Mouse (Mus musculus): Measurements from ENCODE around the gene Atf1.

The Atf1 gene

GRCm38 (mm10) chr15:100216173-100216572, 11.4 kb upstream of the Atf1 start:
- no peak for DNase-seq (ENCODE audit: low spot score)

GRCm38 (mm10) chr15:100218018-100218417, 9.6 kb upstream of the Atf1 start:
- DNase-seq (ENCODE audit: low spot score): no peak

- DNase-seq (ENCODE audit: low spot score): no peak
Measured at GRCm38 (mm10) chr15:100219396-100219795, 8.2 kb upstream of the Atf1 start.

DNA sequence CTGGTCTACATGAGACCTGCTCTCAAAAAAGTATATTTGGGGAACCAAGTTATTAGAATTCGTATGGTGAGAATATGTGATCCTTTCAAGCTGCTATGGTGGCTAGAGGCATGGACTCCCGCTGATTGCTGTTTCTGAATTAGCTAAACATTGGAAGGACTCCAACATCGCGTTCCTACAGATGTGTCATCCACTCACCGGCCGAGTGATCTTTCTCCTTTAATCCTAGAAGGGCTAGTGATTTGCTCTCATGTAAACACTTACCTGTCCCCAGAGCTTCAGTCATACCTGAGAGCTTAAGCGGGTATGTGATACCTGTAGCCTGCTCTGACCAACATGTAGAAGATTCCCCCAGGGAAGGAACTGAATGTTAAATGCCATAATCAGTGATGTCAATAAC, 6.7 kb upstream of the Atf1 start:
- no peak for DNase-seq (ENCODE audit: low spot score)

GRCm38 (mm10) chr15:100225381-100225780, 2.2 kb upstream of the Atf1 start:
- DNase-seq (ENCODE audit: low spot score): no peak

DNA sequence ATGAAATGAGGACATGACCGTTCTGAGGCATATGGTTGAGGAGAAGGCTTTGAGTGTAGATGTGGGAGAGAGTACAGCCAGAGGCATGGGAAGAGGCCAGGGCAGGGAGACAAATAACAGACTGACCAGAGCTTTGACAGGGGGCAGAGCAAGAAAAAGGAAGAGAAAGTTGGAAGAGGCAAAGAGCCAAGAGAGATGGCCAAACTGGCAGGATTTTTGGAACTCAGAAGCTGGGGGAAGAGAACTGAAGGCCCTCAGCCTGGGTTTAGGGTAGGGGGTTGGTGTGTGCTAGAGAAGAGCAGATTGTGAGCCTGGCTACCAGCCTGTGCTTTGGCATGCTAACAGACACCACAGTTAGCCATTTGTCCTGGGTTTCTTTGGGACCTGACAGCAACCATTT, 1.7 kb upstream of the Atf1 start:
- DNase-seq (ENCODE audit: low spot score): no peak

DNA sequence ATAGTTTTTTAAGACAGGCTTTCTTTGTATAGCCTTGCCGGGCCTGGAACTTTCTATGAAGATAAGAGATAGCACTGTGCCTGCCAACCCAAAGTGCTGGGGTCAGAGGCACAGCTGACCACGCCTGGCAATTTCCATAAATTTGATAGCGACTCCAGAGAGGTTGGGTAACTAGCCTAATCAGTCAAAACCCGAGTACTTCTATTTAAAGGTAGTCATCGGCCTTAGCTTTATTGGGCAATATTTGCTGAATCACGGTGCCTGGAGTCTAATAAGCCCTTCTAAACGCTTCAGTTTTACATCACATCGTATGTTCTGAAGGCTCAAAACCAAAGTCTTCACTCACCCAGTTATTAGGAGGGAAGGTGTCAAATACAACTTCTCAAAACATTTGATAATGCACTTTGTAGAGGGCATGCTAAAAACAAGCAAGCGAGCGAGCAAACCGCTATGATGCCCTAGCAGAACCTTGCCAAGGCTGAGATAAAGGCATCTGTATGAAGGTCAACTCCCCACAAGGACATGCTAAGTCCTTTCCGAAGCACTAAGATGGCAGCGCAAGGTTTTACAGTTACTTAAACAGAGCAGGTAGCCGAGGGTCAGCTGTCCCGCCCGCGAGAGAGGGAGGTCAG, 472 bp upstream of the Atf1 start:
- DNase-seq (ENCODE audit: low spot score): peak; percentile 88

- no peak for DNase-seq (ENCODE audit: low spot score)
Measured at GRCm38 (mm10) chr15:100228535-100229336, 1.1 kb downstream of the Atf1 start.

DNA sequence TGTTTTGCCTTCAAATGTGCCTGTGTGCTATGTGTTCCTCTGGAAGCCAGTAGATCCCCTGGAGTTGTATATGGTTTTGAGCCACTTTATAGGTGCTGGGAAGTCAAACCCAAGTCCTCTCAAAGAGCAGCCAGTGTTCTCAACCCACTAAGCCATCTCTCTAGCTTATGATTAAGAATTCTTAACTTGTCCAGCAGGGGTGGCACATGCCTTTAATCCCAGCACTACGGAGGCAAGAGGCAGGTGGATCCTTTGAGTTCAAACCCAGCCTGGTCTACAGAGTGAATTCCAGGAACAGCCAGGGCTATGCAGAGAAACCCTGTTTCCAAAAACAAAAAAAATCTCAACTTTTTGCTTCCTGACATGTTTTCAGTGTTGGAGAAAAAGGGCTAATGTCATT, 3.0 kb downstream of the Atf1 start:
- no peak for DNase-seq (ENCODE audit: low spot score)

DNA sequence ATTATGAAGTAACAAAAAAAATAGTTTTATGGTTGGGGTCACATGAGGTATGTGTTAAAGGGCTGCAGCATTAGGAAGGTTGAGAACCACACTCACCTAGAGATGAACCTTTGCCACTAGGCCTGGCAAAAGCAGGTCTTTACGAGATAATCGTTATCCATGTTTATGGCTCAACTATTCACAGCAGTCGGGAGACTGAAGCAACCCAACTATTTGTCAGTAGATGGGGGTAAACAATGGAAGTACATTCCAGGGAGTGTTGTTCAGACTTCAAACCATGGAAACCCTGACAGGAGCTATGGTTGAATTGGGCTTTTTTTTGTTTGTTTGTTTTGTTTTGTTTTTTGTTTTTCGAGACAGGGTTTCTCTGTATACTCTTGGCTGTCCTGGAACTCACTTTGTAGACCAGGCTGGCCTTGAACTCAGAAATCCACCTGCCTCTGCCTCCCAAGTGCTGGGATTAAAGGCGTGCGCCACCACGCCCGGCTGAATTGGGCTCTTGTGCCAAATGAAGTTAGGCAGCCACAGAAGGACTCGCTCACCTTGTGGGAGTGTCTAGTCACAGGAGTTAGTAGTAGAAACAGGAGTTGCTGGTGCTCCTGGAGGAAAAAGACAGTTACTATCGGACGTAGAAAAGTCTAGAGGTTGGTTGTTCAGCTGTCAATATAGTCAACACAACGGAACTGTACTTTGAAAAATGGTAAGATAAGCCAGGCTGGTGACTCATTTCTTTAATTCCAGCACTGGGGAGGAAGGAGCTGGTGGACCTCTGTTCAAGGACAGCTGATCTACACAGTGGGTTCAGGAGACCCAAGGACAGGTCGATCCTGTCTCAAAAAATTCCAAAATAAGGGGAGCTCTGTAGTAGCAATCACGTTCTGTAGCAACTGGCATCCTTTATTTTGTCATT, 4.3 kb downstream of the Atf1 start:
- no peak for DNase-seq (ENCODE audit: low spot score)

- DNase-seq (ENCODE audit: low spot score): no peak
Measured at GRCm38 (mm10) chr15:100235208-100235965, 7.8 kb downstream of the Atf1 start.

- no peak for DNase-seq (ENCODE audit: low spot score)
Measured at GRCm38 (mm10) chr15:100236952-100237351, 9.3 kb downstream of the Atf1 start.

DNA sequence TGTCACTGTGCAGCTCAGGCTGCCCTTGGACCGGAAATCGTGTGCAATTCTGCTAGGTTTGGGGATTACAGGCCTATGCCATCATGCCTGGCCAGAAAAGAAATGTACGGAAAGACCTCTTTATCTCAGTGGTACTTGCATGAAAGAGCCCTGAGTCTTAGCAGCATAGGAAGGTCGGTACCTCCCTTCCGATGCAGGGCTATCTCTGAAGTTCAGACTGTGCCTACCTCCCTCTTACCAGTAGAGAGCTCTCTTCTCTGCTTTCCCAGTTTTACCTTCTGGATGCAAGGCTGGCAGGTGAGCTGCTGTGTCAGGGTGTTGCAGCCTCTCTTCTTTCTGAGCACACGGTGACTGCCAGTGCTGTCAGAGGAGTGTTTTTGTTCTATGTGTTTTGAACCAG, 14.2 kb downstream of the Atf1 start:
- DNase-seq (ENCODE audit: low spot score): no peak

GRCm38 (mm10) chr15:100245951-100246350, 18.3 kb downstream of the Atf1 start:
- DNase-seq (ENCODE audit: low spot score): no peak

DNA sequence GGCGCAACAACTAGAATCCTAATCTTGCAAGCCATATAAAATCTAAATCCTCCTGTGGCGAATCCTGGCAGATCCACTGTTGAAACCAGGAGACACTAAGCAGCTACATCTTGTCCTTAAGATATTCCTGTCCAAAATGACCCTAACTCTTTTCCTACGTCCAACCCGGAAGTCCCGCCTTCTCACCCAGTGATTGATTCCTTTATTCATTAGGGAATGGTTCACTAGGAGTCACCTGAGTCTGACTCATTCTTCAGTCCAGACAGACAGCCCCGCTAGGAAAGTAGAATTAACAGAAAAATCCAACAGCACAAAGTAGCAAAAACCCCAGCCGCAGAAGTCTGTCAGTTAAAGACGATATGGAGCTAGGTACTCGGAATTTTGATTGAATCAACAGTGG, 19.7 kb downstream of the Atf1 start:
- no peak for DNase-seq (ENCODE audit: low spot score)

DNA sequence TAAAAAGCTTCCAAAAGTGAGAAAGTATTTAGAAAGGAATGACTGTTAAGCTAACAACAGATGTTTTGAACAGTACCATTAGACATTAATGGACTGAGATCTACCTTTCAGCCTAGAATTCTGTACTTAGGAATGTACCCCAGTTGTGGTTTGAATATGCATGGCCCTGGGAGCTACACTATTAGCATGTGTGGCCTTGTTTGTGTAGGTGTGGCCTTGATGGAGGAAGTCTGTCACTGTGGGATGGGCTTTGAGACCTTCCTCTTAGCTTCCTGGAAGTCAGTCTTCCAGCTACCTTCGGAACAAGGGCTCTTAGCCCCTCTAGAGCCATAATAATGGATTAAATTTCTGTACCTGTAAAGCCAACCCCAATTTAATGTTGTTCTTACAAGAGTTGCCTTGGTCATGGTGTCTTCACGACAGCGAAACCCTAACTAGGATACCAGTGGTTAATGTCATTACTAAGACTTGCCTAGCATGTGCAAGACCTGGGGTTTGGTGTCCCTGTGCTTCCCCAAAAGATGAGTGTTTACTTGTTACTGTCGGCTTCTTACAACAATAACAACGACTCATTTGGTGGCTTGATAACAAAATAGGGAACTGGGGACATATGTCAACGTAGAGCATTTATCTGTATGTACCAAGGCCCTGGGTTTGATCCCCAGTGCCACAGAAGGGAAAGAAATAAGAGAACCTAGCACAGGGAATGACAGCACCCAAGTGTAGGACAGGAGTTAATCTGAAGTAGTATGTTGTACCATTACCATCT, 21.2 kb downstream of the Atf1 start:
- DNase-seq (ENCODE audit: low spot score): no peak

DNA sequence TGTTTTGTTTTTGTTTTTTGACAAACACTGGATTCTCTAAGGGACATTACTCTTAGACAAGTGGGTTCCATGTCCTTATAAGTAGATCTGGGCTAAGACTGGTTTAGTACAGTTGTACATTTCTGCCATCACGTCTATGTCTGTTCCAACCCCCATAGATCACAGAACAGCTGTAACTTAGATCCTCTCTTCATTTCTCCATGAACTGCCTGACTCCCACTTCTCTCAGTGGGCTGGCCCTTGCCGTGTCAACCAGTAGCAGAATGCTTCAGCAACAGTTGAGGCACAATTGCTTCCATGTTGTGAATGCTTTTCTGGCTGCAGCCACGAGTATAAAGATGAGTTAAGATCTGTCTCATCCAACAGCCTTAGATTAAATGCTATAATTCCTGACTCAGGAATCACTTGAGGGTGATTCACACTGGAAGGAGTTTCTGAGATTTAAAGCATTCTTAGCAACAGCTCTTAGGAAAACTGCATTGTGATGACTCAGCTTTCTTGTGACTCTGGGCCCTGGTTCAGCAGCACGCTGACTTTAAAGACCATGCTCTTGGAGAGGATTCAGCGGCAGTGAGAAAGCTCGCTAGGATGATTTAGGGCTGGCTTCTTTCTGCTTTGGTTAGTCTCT, 23.6 kb downstream of the Atf1 start:
- DNase-seq (ENCODE audit: low spot score): no peak

- DNase-seq (ENCODE audit: low spot score): no peak
Measured at GRCm38 (mm10) chr15:100256386-100256785, 28.8 kb downstream of the Atf1 start.

DNA sequence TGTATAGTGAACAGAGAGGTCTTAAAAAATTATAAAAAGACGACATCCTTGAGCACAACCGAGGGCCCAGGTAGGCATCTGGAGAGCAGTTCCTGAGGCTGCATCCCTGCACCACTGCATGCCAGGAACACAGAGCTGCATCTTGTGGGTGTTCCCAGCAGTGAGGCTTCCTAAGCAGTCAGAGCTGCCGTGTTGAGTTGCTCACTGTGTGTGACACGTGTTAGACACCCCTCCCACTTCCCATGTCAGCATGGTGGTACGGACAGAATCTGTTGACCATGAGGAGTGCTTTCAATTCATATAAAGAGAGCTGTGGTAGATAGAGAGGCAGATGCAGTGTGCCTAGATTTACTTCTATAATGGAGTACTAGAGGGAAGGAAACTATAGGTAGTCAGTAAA, 29.7 kb downstream of the Atf1 start:
- no peak for DNase-seq (ENCODE audit: low spot score)

GRCm38 (mm10) chr15:100258646-100259425, 31.2 kb downstream of the Atf1 start:
- DNase-seq (ENCODE audit: low spot score): no peak
